Mouse (Mus musculus) left cerebral cortex, adult 18-20 months (tissue): ENCODE data around the gene Fbxo42. TPM values are rescaled to one million over a fixed set of nuclear protein-coding genes. Genes with fewer than 3 reads are reported as not detected.

Source experiments
- DNase-seq, 2 experiments: peaks; one replicate each; pipeline ENCODE4 v3.0.0; 2021 to 2022; ENCODE audit warnings: low spot score in 2 of 2, mixed read lengths in 1 of 2
- total RNA-seq, 2 experiments: library from RNA; stranded (reverse); gene quantifications; 2 replicates each; pipeline ENCODE4 v1.2.3; 2021

Gene Fbxo42
- total RNA-seq, 2 experiments from 2014 or later: 30.1 to 31.5 TPM

- DNase-seq: no peak
These were observed 65.6 kb downstream of the Fbxo42 start for GRCm38 (mm10) chr4:141213342-141213741.

GRCm38 (mm10) chr4:141213770-141214336 is 66.1 kb downstream of the Fbxo42 start, which contains the start of gene Rsg1:
TSS of gene Rsg1 (plus strand) at chr4:141213956.
- peak; percentile 94 to 95 for DNase-seq

GRCm38 (mm10) chr4:141214337-141214851 is 66.7 kb downstream of the Fbxo42 start:
- DNase-seq: no peak

- DNase-seq: no peak
These were observed 72.0 kb downstream of the Fbxo42 start for GRCm38 (mm10) chr4:141219583-141220213.

- no peak for DNase-seq
These were observed 74.1 kb downstream of the Fbxo42 start for GRCm38 (mm10) chr4:141221848-141222247.

GRCm38 (mm10) chr4:141222752-141223151 is 75.0 kb downstream of the Fbxo42 start:
- DNase-seq: no peak

GRCm38 (mm10) chr4:141228687-141229086 is 81.0 kb downstream of the Fbxo42 start:
- no peak for DNase-seq

GRCm38 (mm10) chr4:141233196-141233595 is 85.5 kb downstream of the Fbxo42 start:
- DNase-seq: no peak

- no peak for DNase-seq
These were observed 87.9 kb downstream of the Fbxo42 start for GRCm38 (mm10) chr4:141235537-141236111.

GRCm38 (mm10) chr4:141236856-141237255 is 89.1 kb downstream of the Fbxo42 start:
- DNase-seq: no peak

- no peak for DNase-seq
These were observed 91.0 kb downstream of the Fbxo42 start for GRCm38 (mm10) chr4:141238492-141239387.

GRCm38 (mm10) chr4:141239388-141240125 is 91.8 kb downstream of the Fbxo42 start, which contains the start of gene Arhgef19:
TSS of gene Arhgef19 (plus strand) at chr4:141239499.
- peak; percentile 43 to 56 for DNase-seq

- no peak for DNase-seq
These were observed 92.9 kb downstream of the Fbxo42 start for GRCm38 (mm10) chr4:141240617-141241016.

GRCm38 (mm10) chr4:141241861-141242260 is 94.1 kb downstream of the Fbxo42 start:
- no peak for DNase-seq

GRCm38 (mm10) chr4:141242651-141243241 is 95.0 kb downstream of the Fbxo42 start:
- no peak for DNase-seq

GRCm38 (mm10) chr4:141243636-141244035 is 95.9 kb downstream of the Fbxo42 start:
- DNase-seq: no peak

GRCm38 (mm10) chr4:141244401-141244800 is 96.7 kb downstream of the Fbxo42 start:
- DNase-seq: no peak

GRCm38 (mm10) chr4:141244931-141245425 is 97.3 kb downstream of the Fbxo42 start:
- DNase-seq: peak; percentile 51 to 57

GRCm38 (mm10) chr4:141246089-141246997 is 98.6 kb downstream of the Fbxo42 start:
- DNase-seq: no peak
